In the genomic region with DNA sequence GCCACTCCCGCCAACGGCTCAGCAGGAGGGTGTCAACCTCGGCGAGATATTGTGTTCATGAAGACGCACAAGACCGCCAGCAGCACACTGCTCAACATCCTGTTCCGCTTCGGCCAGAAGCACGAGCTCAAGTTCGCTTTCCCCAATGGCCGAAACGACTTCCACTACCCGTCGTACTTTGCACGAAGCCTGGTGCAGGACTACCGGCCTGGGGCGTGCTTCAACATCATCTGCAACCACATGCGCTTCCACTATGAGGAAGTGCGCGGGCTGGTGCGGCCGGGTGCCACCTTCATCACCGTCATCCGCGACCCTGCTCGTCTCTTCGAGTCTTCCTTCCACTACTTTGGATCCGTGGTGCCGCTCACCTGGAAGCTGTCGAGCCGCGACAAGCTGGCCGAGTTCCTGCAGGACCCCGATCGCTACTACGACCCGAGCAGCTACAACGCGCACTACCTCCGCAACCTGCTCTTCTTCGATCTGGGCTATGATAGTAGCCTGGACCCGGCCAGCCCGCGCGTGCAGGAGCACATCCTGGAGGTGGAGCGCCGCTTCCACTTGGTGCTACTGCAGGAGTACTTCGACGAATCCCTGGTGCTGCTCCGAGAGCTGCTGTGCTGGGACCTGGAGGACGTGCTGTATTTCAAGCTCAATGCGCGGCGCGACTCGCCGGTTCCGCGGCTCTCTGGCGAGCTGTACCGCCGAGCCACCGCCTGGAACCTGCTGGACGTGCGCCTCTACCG, we compare ENCODE assay signal across 8 mouse cellular contexts. TPM values are rescaled to one million over a fixed set of nuclear protein-coding genes. Genes with fewer than 3 reads are reported as not detected.
DNase-seq lines count a peak whose midpoint lies in the region; ATAC-seq and TF ChIP-seq lines count a peak whose summit lies in the region.

No protein-coding gene starts in this region.

- no peak overlapping the region for H3K9ac ChIP-seq in lung, embryonic 16.5 days (ENCODE audit: low read length)
- no peak overlapping the region for H3K9ac ChIP-seq in hindbrain, postnatal 0 days (replicated peaks; ENCODE audit: low read length)

- no peak for ATAC-seq in lung, embryonic 16.5 days (ENCODE audit: low read depth)
- no peak for ATAC-seq in hindbrain, postnatal 0 days

- DNase-seq in lung, postnatal 14 days: no peak
- peak; percentile 29 for DNase-seq in embryo, embryonic 9.5 days (ENCODE audit: extremely low spot score)
- DNase-seq in hindbrain, postnatal 0 days (ENCODE audit: low spot score): no peak
- DNase-seq in mesoderm, embryonic 11.5 days (ENCODE audit: low read depth, low spot score): peak; percentile 19
- no peak for DNase-seq in T-cell, adult 2 months (ENCODE audit: low spot score)
- DNase-seq in frontal cortex, postnatal 25 days (ENCODE audit: low spot score in 2 of 2): no peak
- DNase-seq in right cerebral cortex, postnatal 14 days: no peak

- H3K4me3 ChIP-seq in lung, embryonic 16.5 days (ENCODE audit: low read length): peak overlapping the region; percentile 29
- peak overlapping the region; percentile 26 for H3K4me3 ChIP-seq in hindbrain, postnatal 0 days (ENCODE audit: low read length)

- H3K9me3 ChIP-seq in lung, embryonic 16.5 days (ENCODE audit: control insufficient read depth, low read length): no peaks in the 10 kb centered on the region
- H3K9me3 ChIP-seq in hindbrain, postnatal 0 days (ENCODE audit: low read length): no peaks in the 10 kb centered on the region

- peak overlapping the region; percentile 52 for H3K4me2 ChIP-seq in lung, embryonic 16.5 days (ENCODE audit: low read depth, low read length)
- H3K4me2 ChIP-seq in hindbrain, postnatal 0 days (ENCODE audit: low read depth, low read length): peak overlapping the region; percentile 44

- no peaks in the 10 kb centered on the region for H3K36me3 ChIP-seq in lung, embryonic 16.5 days (ENCODE audit: control insufficient read depth, insufficient read depth, low read length)
- no peaks in the 10 kb centered on the region for H3K36me3 ChIP-seq in hindbrain, postnatal 0 days (ENCODE audit: insufficient read depth, low read length)

- peak; percentile 9; the same call in 1 of the 2 replicates for TF ChIP-seq CTCF in hindbrain, postnatal 0 days (IDR thresholded peaks at IDR 0.05; ENCODE audit: low read depth)

- WGBS in lung, embryonic 16.5 days: 5% methylated on average over 66 of the region's 66 CpGs
- 9% methylated on average over 66 of the region's 66 CpGs for WGBS in hindbrain, postnatal 0 days

- no peaks in the 10 kb centered on the region; the same call in 1 of the 2 replicates for H3K4me1 ChIP-seq in lung, embryonic 16.5 days (replicated peaks; ENCODE audit: control insufficient read depth, insufficient read depth, low read length)
- no peaks in the 10 kb centered on the region for H3K4me1 ChIP-seq in hindbrain, postnatal 0 days (ENCODE audit: insufficient read depth, low read length)

- peaks cover 32% of the 10 kb centered on the region for H3K27me3 ChIP-seq in lung, embryonic 16.5 days (ENCODE audit: control insufficient read depth, insufficient read depth, low read depth, low read length)
- peaks cover 30% of the 10 kb centered on the region; the same call in 1 of the 2 replicates for H3K27me3 ChIP-seq in hindbrain, postnatal 0 days (ENCODE audit: insufficient read depth, low read length)

- H3K27ac ChIP-seq in lung, embryonic 16.5 days (ENCODE audit: low read length): no peak overlapping the region
- no peak overlapping the region for H3K27ac ChIP-seq in hindbrain, postnatal 0 days

RNA-seq across cellular contexts. Expression of gene Gal3st1, which starts 14.7 kb away (rescaled TPM):
- polyA plus RNA-seq in lung, embryonic 16.5 days (2015; fragmentation: Nextera tagmentation; extraction: Ambion mirVana): 9.5 and 10.0 TPM in 2 replicates
- 30.3 and 34.6 TPM in 2 replicates for total RNA-seq in hindbrain, postnatal 0 days (2014; rRNA removed)
- 18.5 and 18.8 TPM in 2 replicates for polyA plus RNA-seq in hindbrain, postnatal 0 days (2015; fragmentation: Nextera tagmentation; extraction: Ambion mirVana)

RNA-seq across cellular contexts. Expression of gene 4930556J24Rik, which starts 21.6 kb away (rescaled TPM):
- 0.24 and 0.38 TPM in 2 replicates for polyA plus RNA-seq in lung, embryonic 16.5 days (2015; fragmentation: Nextera tagmentation; extraction: Ambion mirVana)
- total RNA-seq in hindbrain, postnatal 0 days (2014; rRNA removed): not detected in 2 replicates
- polyA plus RNA-seq in hindbrain, postnatal 0 days (2015; fragmentation: Nextera tagmentation; extraction: Ambion mirVana): 0.25 and 0.35 TPM in 2 replicates

RNA-seq across cellular contexts. Expression of gene Sec14l4, which starts 33.1 kb away (rescaled TPM):
- 24.1 and 29.7 TPM in 2 replicates for polyA plus RNA-seq in lung, embryonic 16.5 days (2015; fragmentation: Nextera tagmentation; extraction: Ambion mirVana)
- total RNA-seq in hindbrain, postnatal 0 days (2014; rRNA removed): not detected in 2 replicates
- not detected in 2 replicates for polyA plus RNA-seq in hindbrain, postnatal 0 days (2015; fragmentation: Nextera tagmentation; extraction: Ambion mirVana)

RNA-seq across cellular contexts. Expression of gene Pes1, which starts 34.4 kb away (rescaled TPM):
- polyA plus RNA-seq in lung, embryonic 16.5 days (2015; fragmentation: Nextera tagmentation; extraction: Ambion mirVana): 76.6 and 78.0 TPM in 2 replicates
- 35.9 and 36.4 TPM in 2 replicates for total RNA-seq in hindbrain, postnatal 0 days (2014; rRNA removed)
- 44.5 and 46.8 TPM in 2 replicates for polyA plus RNA-seq in hindbrain, postnatal 0 days (2015; fragmentation: Nextera tagmentation; extraction: Ambion mirVana)

Comparison
In these comparisons a context has a peak if more than half of its experiments do, and no peak if none do; other contexts are left out.
1. DNase-seq: peak in embryo, embryonic 9.5 days (single experiment) and mesoderm, embryonic 11.5 days (single experiment); none in lung, postnatal 14 days (single experiment), hindbrain, postnatal 0 days (single experiment), T-cell, adult 2 months (single experiment), frontal cortex, postnatal 25 days (0 of 2) and right cerebral cortex, postnatal 14 days (single experiment).
2. RNA of gene Sec14l4, which starts 33.1 kb away (polyA plus RNA-seq): 24.1 to 29.7 TPM in lung, embryonic 16.5 days; not detected in hindbrain, postnatal 0 days; every median in the first group is over 10 times any median in the second.